Mouse (Mus musculus): ENCODE results near the gene Ttll10.

Ttll10 gene

GRCm38 (mm10) chr4:156026013-156026412 is 33.2 kb downstream of the Ttll10 start, which contains the start of gene Tnfrsf18:
Tnfrsf18 (plus strand) TSS chr4:156026164.
- in situ Hi-C loops (cut with MboI, MseI), result no loop called here

- in situ Hi-C loops (cut with MboI, MseI), result no loop called here
Observed at GRCm38 (mm10) chr4:156024184-156024583, 35.0 kb downstream of the Ttll10 start.

- in situ Hi-C loops (cut with MboI, MseI), result no loop called here
Observed at GRCm38 (mm10) chr4:156023520-156023919, 35.7 kb downstream of the Ttll10 start.

- in situ Hi-C loops (cut with MboI, MseI), result no loop called here
Observed at GRCm38 (mm10) chr4:156021942-156022419, 37.2 kb downstream of the Ttll10 start.

- in situ Hi-C loops (cut with MboI, MseI), result no loop called here
Observed at GRCm38 (mm10) chr4:156021381-156021780, 37.8 kb downstream of the Ttll10 start.

GRCm38 (mm10) chr4:156019771-156020170 is 39.4 kb downstream of the Ttll10 start:
- in situ Hi-C loops (cut with MboI, MseI), result no loop called here

- in situ Hi-C loops (cut with MboI, MseI), result no loop called here
Observed at GRCm38 (mm10) chr4:156014436-156014835, 44.8 kb downstream of the Ttll10 start.

GRCm38 (mm10) chr4:156013637-156014036 is 45.6 kb downstream of the Ttll10 start, which contains the start of gene Tnfrsf4:
Tnfrsf4 (plus strand) TSS chr4:156013843.
- in situ Hi-C loops (cut with MboI, MseI), result no loop called here

- in situ Hi-C loops (cut with MboI, MseI), result no loop called here
Observed at GRCm38 (mm10) chr4:156008369-156008768, 50.8 kb downstream of the Ttll10 start.

GRCm38 (mm10) chr4:156004109-156004508 is 55.1 kb downstream of the Ttll10 start:
- in situ Hi-C loops (cut with MboI, MseI), result no loop called here

- in situ Hi-C loops (cut with MboI, MseI), result no loop called here
Observed at GRCm38 (mm10) chr4:155993606-155994005, 65.6 kb downstream of the Ttll10 start.

GRCm38 (mm10) chr4:155992906-155993547 is 66.2 kb downstream of the Ttll10 start:
- in situ Hi-C loops (cut with MboI, MseI), result no loop called here

- in situ Hi-C loops (cut with MboI, MseI), result no loop called here
Observed at GRCm38 (mm10) chr4:155992241-155992905, 66.8 kb downstream of the Ttll10 start, which contains the start of the genes B3galt6 and Sdf4. B3galt6 (minus strand) TSS chr4:155992649. Sdf4 (plus strand) TSS chr4:155992872.

GRCm38 (mm10) chr4:155991908-155992230 is 67.3 kb downstream of the Ttll10 start:
- in situ Hi-C loops (cut with MboI, MseI), result no loop called here

GRCm38 (mm10) chr4:155991211-155991907 is 67.9 kb downstream of the Ttll10 start:
- in situ Hi-C loops (cut with MboI, MseI), result no loop called here
